Mouse (Mus musculus) liver, postnatal 0 days (tissue): Measurements from ENCODE around the gene Gm42517. TPM values are rescaled to one million over a fixed set of nuclear protein-coding genes. Genes with fewer than 3 reads are reported as not detected.

Source experiments
- ATAC-seq: fragments of 200-750 bp; cut with Nextera tagmentation; 2 replicates; pipeline ENCODE4 v1.8.0; 2017; ENCODE audit warnings: mild to moderate bottlenecking, moderate library complexity
- DNase-seq: peaks from one replicate; pipeline ENCODE4 v3.0.0-alpha.2; 2016
- H3K27ac ChIP-seq: fragments of 300-500 bp; sonication (generic); 2 replicates; pipeline ENCODE4 v1.5.1; 2014; ENCODE audit warnings: antibody characterized with exemption, moderate library complexity, mild to moderate bottlenecking, low read depth
- H3K27me3 ChIP-seq: fragments of 300-500 bp; sonication (generic); 2 replicates; pipeline ENCODE4 v1.6.1; 2014; ENCODE audit warnings: low read length, control low read depth, mixed read lengths; ENCODE audit not compliant: insufficient read depth
- H3K36me3 ChIP-seq: fragments of 300-500 bp; sonication (generic); replicated peaks from 2 replicates; pipeline ENCODE4 v1.6.1; 2014; ENCODE audit warnings: mild to moderate bottlenecking, control low read depth, low read length, moderate library complexity, mixed read lengths; ENCODE audit not compliant: insufficient read depth
- H3K4me1 ChIP-seq: fragments of 300-500 bp; sonication (generic); 2 replicates; pipeline ENCODE4 v1.6.1; 2014; ENCODE audit warnings: antibody characterized with exemption, mild to moderate bottlenecking, control low read depth; ENCODE audit not compliant: insufficient read depth
- H3K4me2 ChIP-seq: fragments of 300-500 bp; sonication (generic); 2 replicates; pipeline ENCODE4 v1.6.1; 2014; ENCODE audit warnings: low read depth, mild to moderate bottlenecking, low read length, moderate library complexity, mixed read lengths
- H3K4me3 ChIP-seq: fragments of 300-500 bp; sonication (generic); 2 replicates; pipeline ENCODE4 v1.5.1; 2014; ENCODE audit warnings: low read depth, low read length
- H3K9ac ChIP-seq: fragments of 300-500 bp; sonication (generic); replicated peaks from 2 replicates; pipeline ENCODE4 v1.6.1; 2014; ENCODE audit warnings: mild to moderate bottlenecking, moderate library complexity
- H3K9me3 ChIP-seq: fragments of 300-500 bp; sonication (generic); 2 replicates; pipeline ENCODE4 v1.6.1; 2016; ENCODE audit warnings: mild to moderate bottlenecking, control low read depth, low read length, mixed read lengths
- CTCF ChIP-seq: sonication (generic); IDR thresholded peaks from 2 replicates; pipeline ENCODE4 v1.5.1; 2016; ENCODE audit warnings: antibody characterized with exemption, low read depth
- EP300 ChIP-seq: IDR thresholded peaks from 2 replicates; pipeline ENCODE4 v1.6.1; 2016; ENCODE audit warnings: antibody characterized with exemption, low read depth, mild to moderate bottlenecking
- WGBS: fragments of 180-500 bp; shearing (Covaris S2); extraction: QIAGEN DNeasy Blood & Tissue Kit; methylation state at CpG from one replicate; pipeline ENCODE4 v1.1.7; 2014; ENCODE audit not compliant: insufficient replicate concordance; 5-methylcytosine and 5-hydroxymethylcytosine counted together
- polyA plus RNA-seq: library from polyadenylated mRNA; unstranded; fragments of >200 nt; fragmentation: Nextera tagmentation; extraction: Ambion mirVana; gene quantifications from 2 replicates; pipeline ENCODE4 v1.2.1, GENCODE M21; 2015

Gm42517 gene
- polyA plus RNA-seq, 1 experiment from 2014 or later: not detected

DNA sequence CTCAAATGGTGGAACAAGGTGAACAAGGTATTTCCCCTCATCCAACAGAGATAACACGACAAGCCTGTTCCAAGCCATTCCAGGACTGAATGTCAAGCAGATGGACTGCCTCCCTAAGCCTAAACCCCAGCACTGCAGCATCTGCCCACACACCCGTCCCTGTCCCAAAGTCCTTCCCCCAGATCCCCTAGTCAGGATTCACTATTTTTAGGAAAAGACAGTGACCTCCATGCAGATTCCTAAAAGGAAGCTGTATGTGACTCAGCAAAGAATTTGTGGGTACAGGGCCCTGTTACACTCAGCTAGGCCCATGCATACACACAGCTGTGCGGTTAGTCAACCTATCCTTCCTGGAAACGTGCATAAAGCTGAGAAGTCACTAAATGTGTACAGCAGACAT is 18.7 kb upstream of the Gm42517 start:
- H3K9me3 ChIP-seq: no peaks in the 10 kb centered on the region
- DNase-seq: no peak
- H3K4me3 ChIP-seq: no peak overlapping the region
- H3K27ac ChIP-seq: no peak overlapping the region
- TF ChIP-seq CTCF (no peak), EP300 (no peak)
- no peaks in the 10 kb centered on the region for H3K4me1 ChIP-seq
- no peak overlapping the region for H3K4me2 ChIP-seq
- ATAC-seq: no peak
- 56% methylated on average over 4 of the region's 4 CpGs for WGBS
- H3K36me3 ChIP-seq: no peaks in the 10 kb centered on the region
- H3K9ac ChIP-seq: no peak overlapping the region
- no peaks in the 10 kb centered on the region for H3K27me3 ChIP-seq

DNA sequence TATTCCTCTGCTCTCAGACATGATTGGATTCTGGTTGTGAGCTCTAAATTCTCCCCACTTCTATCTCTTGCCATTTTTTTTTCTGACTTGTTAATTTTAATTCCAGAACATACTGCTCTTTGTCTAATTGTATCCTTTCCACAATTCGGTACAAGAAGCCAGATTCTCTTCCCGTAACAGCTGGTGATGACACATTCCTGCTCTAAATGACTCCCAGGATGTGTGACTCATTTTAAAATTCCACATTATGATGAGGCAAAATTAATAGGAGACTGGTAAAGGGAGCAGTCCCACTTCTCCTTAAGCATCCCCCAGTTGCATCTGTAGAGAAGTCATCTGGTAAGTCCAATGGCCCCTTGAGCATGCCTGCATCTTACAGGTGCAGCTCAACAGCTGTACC is 17.9 kb upstream of the Gm42517 start:
- no peaks in the 10 kb centered on the region for H3K27me3 ChIP-seq
- no peak overlapping the region for H3K4me3 ChIP-seq
- no peaks in the 10 kb centered on the region for H3K4me1 ChIP-seq
- ATAC-seq (no peak), DNase-seq (no peak)
- no peaks in the 10 kb centered on the region for H3K9me3 ChIP-seq
- no peaks in the 10 kb centered on the region for H3K36me3 ChIP-seq
- no peak overlapping the region for H3K9ac ChIP-seq
- H3K27ac ChIP-seq: no peak overlapping the region
- 77% methylated on average over 2 of the region's 2 CpGs for WGBS
- no peak for TF ChIP-seq CTCF
- no peak overlapping the region for H3K4me2 ChIP-seq

DNA sequence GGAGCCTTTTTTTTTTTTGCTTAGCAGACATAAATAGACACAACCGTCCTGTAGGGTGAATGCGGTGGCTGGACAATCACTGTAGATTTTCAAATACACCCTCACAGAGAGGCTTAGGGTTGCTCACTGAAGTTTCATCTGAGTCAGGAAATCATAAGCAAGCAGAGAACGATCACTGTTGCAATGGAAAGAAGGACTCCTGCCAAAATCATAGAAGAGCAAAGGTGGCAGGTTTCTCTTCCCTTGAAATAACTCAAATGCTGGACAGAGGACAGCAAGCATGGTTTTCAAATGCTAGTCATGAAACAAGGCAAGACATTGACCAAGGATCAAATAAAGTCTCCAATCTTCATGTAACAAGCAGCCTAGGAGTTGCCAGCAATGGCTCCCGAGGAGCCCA is 10.6 kb upstream of the Gm42517 start:
- ATAC-seq: no peak
- Histone ChIP-seq H3K4me2 (no peak overlapping the region), H3K4me3 (no peak overlapping the region), H3K27ac (no peak overlapping the region), H3K4me1 (no peaks in the 10 kb centered on the region), H3K9me3 (no peaks in the 10 kb centered on the region), H3K36me3 (no peaks in the 10 kb centered on the region), H3K27me3 (no peaks in the 10 kb centered on the region), H3K9ac (no peak overlapping the region)
- TF ChIP-seq EP300: no peak
- TF ChIP-seq CTCF: no peak
- DNase-seq: no peak
- 72% methylated on average over 4 of the region's 4 CpGs for WGBS

DNA sequence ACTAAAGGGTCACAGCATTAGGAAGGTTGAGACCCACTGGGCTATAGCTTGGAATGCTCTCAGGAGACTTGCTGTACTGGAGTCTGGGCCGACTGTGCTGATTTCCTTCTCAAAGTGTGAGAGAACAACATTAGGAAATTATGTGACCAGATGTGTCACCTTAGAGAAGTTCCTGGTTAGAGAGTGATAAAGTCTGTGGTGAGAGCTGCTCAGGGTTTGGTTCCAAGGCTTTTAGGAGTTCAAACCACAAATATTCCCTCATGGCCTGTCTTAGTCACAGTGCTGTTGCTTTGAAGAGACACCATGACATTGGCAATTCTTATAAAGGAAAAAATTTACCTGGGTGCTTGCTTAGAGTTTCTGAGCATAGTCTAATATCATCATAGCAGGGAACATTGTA is 8.3 kb upstream of the Gm42517 start:
- Histone ChIP-seq H3K27me3 (peaks cover 8% of the 10 kb centered on the region; the same call in 1 of the 2 replicates), H3K36me3 (no peaks in the 10 kb centered on the region), H3K9me3 (no peaks in the 10 kb centered on the region), H3K4me3 (no peak overlapping the region), H3K27ac (no peak overlapping the region), H3K9ac (no peak overlapping the region), H3K4me1 (no peaks in the 10 kb centered on the region), H3K4me2 (no peak overlapping the region)
- DNase-seq (no peak), ATAC-seq (no peak)
- WGBS: 30% methylated on average over 1 of the region's 1 CpGs
- TF ChIP-seq CTCF (no peak), EP300 (no peak)

DNA sequence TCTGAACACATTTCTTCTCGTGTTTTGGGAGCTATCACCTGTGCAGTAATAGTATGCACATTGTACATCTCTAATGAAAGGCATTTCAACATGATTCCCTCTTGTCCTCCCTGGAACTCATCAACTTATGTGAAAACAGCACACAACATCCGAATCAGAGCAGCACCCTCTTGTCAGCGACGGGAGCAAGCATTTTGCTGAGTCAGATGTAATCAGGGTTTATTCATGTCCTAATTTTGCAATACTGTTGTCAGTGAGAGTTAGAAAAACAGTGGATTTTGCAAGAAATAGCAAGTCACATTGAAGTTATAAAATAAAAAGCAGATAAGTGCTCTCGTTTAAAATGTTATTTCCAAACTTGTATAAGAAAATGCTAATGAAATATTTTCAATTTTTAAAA is 6.4 kb upstream of the Gm42517 start:
- Histone ChIP-seq H3K9me3 (no peaks in the 10 kb centered on the region), H3K36me3 (no peaks in the 10 kb centered on the region), H3K4me3 (no peak overlapping the region), H3K27me3 (peaks cover 27% of the 10 kb centered on the region), H3K9ac (no peak overlapping the region), H3K27ac (no peak overlapping the region), H3K4me1 (peaks cover 5% of the 10 kb centered on the region; the same call in 1 of the 2 replicates), H3K4me2 (no peak overlapping the region)
- WGBS: 59% methylated on average over 5 of the region's 5 CpGs
- ATAC-seq: no peak
- DNase-seq: no peak
- no peak for TF ChIP-seq EP300

DNA sequence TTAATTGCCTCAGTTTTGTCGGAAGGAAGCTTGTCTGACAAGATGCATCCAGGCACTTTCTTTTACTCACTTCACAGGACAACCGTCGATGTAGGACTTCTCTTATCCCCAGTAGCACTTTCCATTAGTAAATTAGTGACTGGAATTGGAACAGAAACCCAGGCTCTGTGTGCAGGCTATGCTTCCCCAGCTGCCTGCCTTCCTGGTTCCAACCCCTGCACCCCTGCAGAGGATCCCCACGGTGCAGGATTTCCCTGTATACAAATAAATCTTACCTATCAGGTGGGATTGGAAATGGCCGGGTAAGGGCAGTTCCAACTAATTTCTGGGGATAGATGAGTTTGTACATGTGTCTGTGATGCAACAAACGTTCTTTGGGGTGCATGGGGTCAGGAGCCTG is 2.2 kb upstream of the Gm42517 start:
- TF ChIP-seq CTCF: no peak
- TF ChIP-seq EP300: no peak
- H3K27ac ChIP-seq: no peak overlapping the region
- peaks cover 21% of the 10 kb centered on the region for H3K4me1 ChIP-seq
- H3K9ac ChIP-seq: no peak overlapping the region
- peaks cover 66% of the 10 kb centered on the region for H3K27me3 ChIP-seq
- no peaks in the 10 kb centered on the region for H3K36me3 ChIP-seq
- WGBS: 4% methylated on average over 6 of the region's 6 CpGs
- ATAC-seq: no peak
- no peak overlapping the region for H3K4me2 ChIP-seq
- H3K9me3 ChIP-seq: no peaks in the 10 kb centered on the region
- H3K4me3 ChIP-seq: no peak overlapping the region
- no peak for DNase-seq

DNA sequence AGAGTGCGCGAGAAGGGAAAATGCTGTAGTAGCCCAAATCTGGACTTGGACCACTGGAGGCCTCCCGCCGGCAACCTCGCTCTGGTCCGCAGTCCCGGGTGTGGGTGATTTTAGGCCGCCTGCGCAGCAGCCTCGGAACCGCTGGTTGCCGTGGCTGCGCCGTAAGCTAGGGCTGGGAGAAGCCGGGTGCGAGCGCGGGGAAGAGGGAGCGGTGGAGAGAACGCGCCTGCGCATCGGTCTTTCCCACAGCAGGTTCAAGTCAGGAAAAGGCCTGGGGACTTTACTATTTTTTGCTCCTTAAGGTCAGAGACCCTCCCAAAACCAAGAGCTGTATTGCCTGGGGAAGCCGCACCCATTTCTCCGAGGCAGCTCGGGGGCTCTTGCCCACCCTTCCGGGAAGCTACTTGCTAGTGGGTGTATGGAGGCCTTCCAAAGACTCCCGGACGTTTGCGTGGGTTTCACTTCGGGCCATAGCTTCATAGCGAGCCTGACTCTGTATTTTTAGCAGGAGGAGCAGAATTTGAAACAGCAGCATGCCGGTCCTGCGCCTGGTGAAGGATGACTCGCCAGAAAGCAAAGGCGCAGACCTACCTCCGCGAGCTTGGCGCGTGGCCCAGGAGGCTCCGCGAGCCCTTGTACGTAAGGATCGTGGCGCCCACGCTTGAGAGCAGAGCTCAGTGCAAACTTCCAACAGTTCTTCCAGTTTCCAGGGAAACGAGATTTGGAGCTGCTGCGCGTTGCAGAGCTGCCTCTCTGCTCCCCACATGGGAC is 1.3 kb upstream of the Gm42517 start:
- Histone ChIP-seq H3K9ac (no peak overlapping the region), H3K4me3 (peak overlapping the region; percentile 46), H3K4me2 (peak overlapping the region; percentile 71), H3K36me3 (no peaks in the 10 kb centered on the region), H3K27ac (no peak overlapping the region), H3K27me3 (peaks cover 73% of the 10 kb centered on the region), H3K4me1 (peaks cover 21% of the 10 kb centered on the region), H3K9me3 (no peaks in the 10 kb centered on the region)
- 1% methylated on average over 49 of the region's 49 CpGs for WGBS
- ATAC-seq (no peak), DNase-seq (no peak)
- TF ChIP-seq EP300 (no peak), CTCF (no peak)
